Mouse (Mus musculus) left cerebral cortex, adult 8-10 months (tissue): ENCODE measurements around the gene BC035947. TPM values are rescaled to one million over a fixed set of nuclear protein-coding genes. Genes with fewer than 3 reads are reported as not detected.
"Not testable (repeated sequence)": the region's sequence is repeated elsewhere in the genome, so short reads cannot be mapped to it uniquely, and the experiment has no call there.

Source experiments
- DNase-seq, 2 experiments: peaks; one replicate each; pipeline ENCODE4 v3.0.0; 2022; ENCODE audit warnings: low spot score in 2 of 2
- total RNA-seq, 4 experiments: library from RNA; stranded (reverse); gene quantifications; 2 replicates each; pipeline ENCODE4 v1.2.4; 2022

The BC035947 gene
- total RNA-seq, 4 experiments from 2014 or later = 1.1 to 1.8 (median 1.3) TPM

- DNase-seq = not testable (repeated sequence)
Observed at GRCm38 (mm10) chr1:78501856-78502255, 10.1 kb downstream of the BC035947 start.

DNA sequence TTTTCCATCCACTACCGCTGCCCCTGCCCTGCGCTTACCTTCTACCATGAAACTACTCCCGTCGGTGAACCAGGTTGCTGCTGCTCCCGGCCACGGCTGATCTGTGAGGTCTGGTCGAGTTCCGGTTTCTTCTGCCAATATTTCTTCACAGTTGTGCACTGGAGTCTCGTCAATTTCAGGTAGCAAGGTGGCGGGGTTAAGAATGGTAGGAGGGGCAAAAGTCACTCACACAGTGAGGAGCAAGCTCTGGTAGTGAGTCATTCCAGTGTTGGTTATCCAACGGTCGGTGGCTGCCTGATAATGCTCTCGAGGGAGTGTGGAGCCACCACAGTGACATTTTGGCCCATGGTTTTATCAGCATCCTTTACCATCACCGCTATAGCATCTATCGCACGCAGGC, 10.9 kb downstream of the BC035947 start:
- no peak for DNase-seq

- DNase-seq = no peak
Observed at GRCm38 (mm10) chr1:78490143-78490542, 21.8 kb downstream of the BC035947 start.

GRCm38 (mm10) chr1:78488752-78489492, 23.0 kb downstream of the BC035947 start, which contains the start of gene Farsb:
TSS of gene Farsb (minus strand) at chr1:78488897.
- DNase-seq = peak; percentile 82 to 85

- no peak for DNase-seq
Observed at GRCm38 (mm10) chr1:78488427-78488751, 23.6 kb downstream of the BC035947 start.

- no peak for DNase-seq
Observed at GRCm38 (mm10) chr1:78484361-78484760, 27.6 kb downstream of the BC035947 start.

GRCm38 (mm10) chr1:78483430-78483829, 28.5 kb downstream of the BC035947 start:
- DNase-seq = no peak

GRCm38 (mm10) chr1:78472441-78472840, 39.5 kb downstream of the BC035947 start:
- no peak for DNase-seq

- DNase-seq = no peak
Observed at GRCm38 (mm10) chr1:78454659-78455058, 57.3 kb downstream of the BC035947 start.

GRCm38 (mm10) chr1:78453886-78454285, 58.1 kb downstream of the BC035947 start:
- no peak for DNase-seq

DNA sequence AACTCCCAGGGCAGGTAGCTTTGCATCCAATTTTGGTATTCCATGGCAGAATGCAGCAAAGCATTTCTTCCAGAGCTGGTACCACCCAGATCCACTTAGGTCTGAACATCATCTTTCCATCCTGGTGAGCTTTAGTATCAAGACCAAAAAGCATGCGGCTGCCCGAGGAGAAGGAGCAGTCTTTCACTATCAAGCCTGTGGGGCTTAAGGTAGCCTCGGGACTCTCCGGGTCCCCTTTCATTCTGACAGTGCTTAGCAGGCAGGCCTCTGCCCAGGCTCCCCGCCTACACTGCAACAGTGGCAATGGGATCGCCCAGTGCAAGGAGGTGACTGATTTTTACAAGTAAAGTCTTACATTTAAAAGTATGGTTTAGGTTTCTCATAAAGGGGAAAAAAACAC, 59.4 kb downstream of the BC035947 start:
- DNase-seq = no peak

- DNase-seq = no peak
Observed at GRCm38 (mm10) chr1:78451070-78451854, 60.7 kb downstream of the BC035947 start.

- DNase-seq = no peak
Observed at GRCm38 (mm10) chr1:78448091-78448490, 63.9 kb downstream of the BC035947 start.

Other genes with a start within 250 kb of the BC035947 start
- 10 to 100 TPM; 12.1 to 14.9 (median 13.5) TPM for gene Sgpp2, start 201.8 kb downstream of the BC035947 start, total RNA-seq
- gene Farsb, start 23.3 kb downstream of the BC035947 start, total RNA-seq = 10 to 100 TPM; 58.2 to 64.4 (median 60.6) TPM
- not detected for gene Mogat1, start 1.2 kb downstream of the BC035947 start, total RNA-seq
- gene Acsl3, start 145.7 kb upstream of the BC035947 start, total RNA-seq = 100 to 1,000 TPM; 161 to 175 (median 167) TPM
- 10 to 100 TPM; 15.6 to 18.7 (median 16.1) TPM for gene Utp14b, start 145.9 kb upstream of the BC035947 start, total RNA-seq